Mouse (Mus musculus): ENCODE results near the gene Olfr1090.

The Olfr1090 gene

GRCm38 (mm10) chr2:86758893-86759292 lies at the start of gene Olfr1090:
Olfr1090 (minus strand) TSS chr2:86758993.
- no peak for DNase-seq (ENCODE audit: low spot score in 2 of 2)

GRCm38 (mm10) chr2:86782179-86782578 lies 23.4 kb upstream of the Olfr1090 start, which contains the start of gene Olfr1093:
Olfr1093 (plus strand) TSS chr2:86782479.
- DNase-seq (ENCODE audit: low spot score in 2 of 2), result no peak

- DNase-seq (ENCODE audit: low spot score in 2 of 2), result no peak
These were observed 2.3 kb upstream of the Olfr1090 start for GRCm38 (mm10) chr2:86761050-86761449.

GRCm38 (mm10) chr2:86733601-86734000 lies 25.2 kb downstream of the Olfr1090 start, which contains the start of gene Olfr1089:
Olfr1089 (minus strand) TSS chr2:86733701.
- no peak for DNase-seq (ENCODE audit: low spot score in 2 of 2)

Measured in urinary bladder, postnatal 4 days (tissue).